Mouse (Mus musculus): ENCODE results near the gene Immp1l. TPM values are rescaled to one million over a fixed set of nuclear protein-coding genes. Genes with fewer than 3 reads are reported as not detected.

Immp1l gene
- polyA plus RNA-seq, 1 experiment from 2014 or later: 97.6 TPM

GRCm38 (mm10) chr2:105987131-105987530 lies 82.7 kb downstream of the Immp1l start:
- ATAC-seq: no peak
- no peaks in the 10 kb centered on the region for H3K27me3 ChIP-seq (ENCODE audit: control insufficient read depth, insufficient read depth, low read depth, low read length)
- no peaks in the 10 kb centered on the region for H3K36me3 ChIP-seq (ENCODE audit: control insufficient read depth, insufficient read depth, low read length)
- WGBS: 26% methylated on average over 1 of the region's 1 CpGs
- no peak overlapping the region for H3K27ac ChIP-seq (ENCODE audit: low read length)
- no peak overlapping the region for H3K4me2 ChIP-seq (ENCODE audit: low read length)
- H3K9ac ChIP-seq (ENCODE audit: low read depth, low read length): no peak overlapping the region
- H3K4me3 ChIP-seq (ENCODE audit: low read depth, low read length): no peak overlapping the region
- no peaks in the 10 kb centered on the region for H3K9me3 ChIP-seq (replicated peaks; ENCODE audit: control insufficient read depth, low read length, poor library complexity, severe bottlenecking)
- no peaks in the 10 kb centered on the region for H3K4me1 ChIP-seq (ENCODE audit: control insufficient read depth, insufficient read depth, low read length)

- Histone ChIP-seq H3K4me3 (ENCODE audit: low read depth, low read length) (no peak overlapping the region), H3K9me3 (replicated peaks; ENCODE audit: control insufficient read depth, low read length, poor library complexity, severe bottlenecking) (no peaks in the 10 kb centered on the region), H3K9ac (ENCODE audit: low read depth, low read length) (no peak overlapping the region), H3K36me3 (ENCODE audit: control insufficient read depth, insufficient read depth, low read length) (no peaks in the 10 kb centered on the region), H3K27ac (ENCODE audit: low read length) (no peak overlapping the region), H3K4me2 (ENCODE audit: low read length) (no peak overlapping the region), H3K4me1 (ENCODE audit: control insufficient read depth, insufficient read depth, low read length) (no peaks in the 10 kb centered on the region), H3K27me3 (ENCODE audit: control insufficient read depth, insufficient read depth, low read depth, low read length) (no peaks in the 10 kb centered on the region)
- WGBS: 32% methylated on average over 2 of the region's 2 CpGs
- no peak for ATAC-seq
Observed at GRCm38 (mm10) chr2:105987999-105988398, 83.6 kb downstream of the Immp1l start.

- peak within 1 kb of the TSS; percentile 85 for H3K4me3 ChIP-seq (ENCODE audit: low read depth, low read length)
- ATAC-seq: peak; percentile 99
- peak within 1 kb of the TSS; percentile 92 for H3K9ac ChIP-seq (ENCODE audit: low read depth, low read length)
- H3K36me3 ChIP-seq (ENCODE audit: control insufficient read depth, insufficient read depth, low read length): 0 out of 2 replicates have a peak, but pooled peaks cover 4% of the 10 kb centered on the region
- H3K9me3 ChIP-seq (replicated peaks; ENCODE audit: control insufficient read depth, low read length, poor library complexity, severe bottlenecking): no peaks in the 10 kb centered on the region
- H3K4me1 ChIP-seq (ENCODE audit: control insufficient read depth, insufficient read depth, low read length): peaks cover 11% of the 10 kb centered on the region
- 1% methylated on average over 44 of the region's 44 CpGs for WGBS
- no peaks in the 10 kb centered on the region for H3K27me3 ChIP-seq (ENCODE audit: control insufficient read depth, insufficient read depth, low read depth, low read length)
- peak within 1 kb of the TSS; percentile 87 for H3K27ac ChIP-seq (ENCODE audit: low read length)
- peak within 1 kb of the TSS; percentile 67 for H3K4me2 ChIP-seq (ENCODE audit: low read length)
Observed at GRCm38 (mm10) chr2:106002835-106003739, 98.6 kb downstream of the Immp1l start, which contains the start of gene Dnajc24. TSS of gene Dnajc24 (minus strand) at chr2:106003549.

- Histone ChIP-seq H3K4me3 (ENCODE audit: low read depth, low read length) (no peak overlapping the region), H3K4me1 (ENCODE audit: control insufficient read depth, insufficient read depth, low read length) (no peaks in the 10 kb centered on the region), H3K27ac (ENCODE audit: low read length) (no peak overlapping the region), H3K36me3 (ENCODE audit: control insufficient read depth, insufficient read depth, low read length) (no peaks in the 10 kb centered on the region), H3K4me2 (ENCODE audit: low read length) (no peak overlapping the region), H3K9ac (ENCODE audit: low read depth, low read length) (no peak overlapping the region), H3K9me3 (replicated peaks; ENCODE audit: control insufficient read depth, low read length, poor library complexity, severe bottlenecking) (no peaks in the 10 kb centered on the region), H3K27me3 (ENCODE audit: control insufficient read depth, insufficient read depth, low read depth, low read length) (no peaks in the 10 kb centered on the region)
- ATAC-seq: no peak
- 63% methylated on average over 2 of the region's 2 CpGs for WGBS
Observed at GRCm38 (mm10) chr2:106008415-106008814, 104.0 kb downstream of the Immp1l start.

Small RNA genes lying within 50 kb of the gene (microRNA-seq; reads per million reads assigned to microRNA genes)
- not detected for gene Gm22002

Other genes with a start within 250 kb of the Immp1l start
- 17.4 and 25.7 TPM in 2 replicates for gene Pax6, start 235.7 kb upstream of the Immp1l start, polyA plus RNA-seq (2015; fragmentation: Nextera tagmentation; extraction: Ambion mirVana)
- gene Elp4, start 74 bp upstream of the Immp1l start, polyA plus RNA-seq (2015; fragmentation: Nextera tagmentation; extraction: Ambion mirVana): 41.3 and 42.1 TPM in 2 replicates
- 22.1 and 28.3 TPM in 2 replicates for gene Dnajc24, start 98.9 kb downstream of the Immp1l start, polyA plus RNA-seq (2015; fragmentation: Nextera tagmentation; extraction: Ambion mirVana)